Mouse (Mus musculus) cerebellum, postnatal 36 days (tissue): ENCODE measurements around the gene Hs2st1.

Experiments used
- DNase-seq, 2 experiments: peaks; one replicate each; pipeline ENCODE4 v3.0.0; 2021 to 2022; ENCODE audit warnings: mixed read lengths in 2 of 2

Gene Hs2st1

DNA sequence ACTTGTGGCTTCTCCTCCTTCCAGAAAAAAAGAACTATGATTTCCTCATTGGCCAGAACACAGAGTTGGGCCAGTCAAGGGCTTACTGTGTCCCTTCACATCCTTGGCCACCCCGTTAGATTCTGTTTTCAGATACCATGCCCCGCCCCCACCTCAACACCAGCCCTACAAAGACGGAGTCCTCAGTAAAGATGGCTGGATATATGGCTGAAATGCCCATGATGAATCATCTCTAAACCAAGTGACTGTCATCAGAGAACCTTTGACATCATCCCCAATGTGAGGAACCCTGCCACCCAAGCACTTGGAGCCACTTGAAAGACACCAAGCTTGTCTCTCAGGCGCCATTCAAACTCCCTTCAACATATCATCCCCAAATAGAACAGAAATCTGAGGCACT lies 190.2 kb downstream of the Hs2st1 start:
- no peak for DNase-seq
